Mouse (Mus musculus): ENCODE results near the gene Mmp15. TPM values are rescaled to one million over a fixed set of nuclear protein-coding genes. Genes with fewer than 3 reads are reported as not detected.
A peak's percentile ranks its signal among the peaks of the same experiment; 100 is the strongest.

The Mmp15 gene
- polyA plus RNA-seq, 1 experiment from 2014 or later, result 15.3 TPM

GRCm38 (mm10) chr8:95411309-95411972, 59.4 kb downstream of the Mmp15 start:
- peak; percentile 87 for ATAC-seq (ENCODE audit: low read depth)
- no peak overlapping the region for H3K4me3 ChIP-seq (ENCODE audit: low read depth, low read length)
- H3K9ac ChIP-seq (ENCODE audit: low read depth, low read length), result no peak overlapping the region
- H3K4me1 ChIP-seq (ENCODE audit: control insufficient read depth, insufficient read depth, low read length), result no peaks in the 10 kb centered on the region
- H3K27ac ChIP-seq (replicated peaks; ENCODE audit: low read depth, low read length), result no peak overlapping the region
- H3K4me2 ChIP-seq (ENCODE audit: low read depth, low read length), result no peak overlapping the region
- H3K9me3 ChIP-seq (ENCODE audit: control insufficient read depth, low read length), result 0 out of 2 replicates have a peak, but pooled peaks cover 4% of the 10 kb centered on the region
- no peaks in the 10 kb centered on the region for H3K36me3 ChIP-seq (ENCODE audit: control insufficient read depth, insufficient read depth, low read length)
- 28% methylated on average over 10 of the region's 10 CpGs for WGBS
- DNase-seq (ENCODE audit: low spot score), result peak; percentile 64
- no peaks in the 10 kb centered on the region for H3K27me3 ChIP-seq (replicated peaks; ENCODE audit: control insufficient read depth, insufficient read depth, low read length)

GRCm38 (mm10) chr8:95422193-95422810, 70.2 kb downstream of the Mmp15 start:
- no peak overlapping the region for H3K4me3 ChIP-seq (ENCODE audit: low read depth, low read length)
- H3K4me1 ChIP-seq (ENCODE audit: control insufficient read depth, insufficient read depth, low read length), result peaks cover 7% of the 10 kb centered on the region
- DNase-seq (ENCODE audit: low spot score) (no peak), ATAC-seq (ENCODE audit: low read depth) (no peak)
- no peak overlapping the region for H3K9ac ChIP-seq (ENCODE audit: low read depth, low read length)
- H3K27me3 ChIP-seq (replicated peaks; ENCODE audit: control insufficient read depth, insufficient read depth, low read length), result no peaks in the 10 kb centered on the region
- peaks cover 58% of the 10 kb centered on the region for H3K36me3 ChIP-seq (ENCODE audit: control insufficient read depth, insufficient read depth, low read length)
- no peaks in the 10 kb centered on the region for H3K9me3 ChIP-seq (ENCODE audit: control insufficient read depth, low read length)
- no peak overlapping the region for H3K4me2 ChIP-seq (ENCODE audit: low read depth, low read length)
- no peak overlapping the region for H3K27ac ChIP-seq (replicated peaks; ENCODE audit: low read depth, low read length)
- WGBS, result 92% methylated on average over 14 of the region's 14 CpGs

Other genes with a start within 250 kb of the Mmp15 start
- gene Kifc3, start 149.5 kb upstream of the Mmp15 start, polyA plus RNA-seq (2014; fragmentation: Nextera tagmentation; extraction: Ambion mirVana), result 13.4 and 13.6 TPM in 2 replicates
- 0.34 and 1.7 TPM in 2 replicates for gene Cngb1, start 45.7 kb upstream of the Mmp15 start, polyA plus RNA-seq (2014; fragmentation: Nextera tagmentation; extraction: Ambion mirVana)
- 0.50 TPM in 1 of 2 replicates, not detected in the other for gene Tepp, start 41.7 kb upstream of the Mmp15 start, polyA plus RNA-seq (2014; fragmentation: Nextera tagmentation; extraction: Ambion mirVana)
- 8.4 and 8.9 TPM in 2 replicates for gene Zfp319, start 20.3 kb upstream of the Mmp15 start, polyA plus RNA-seq (2014; fragmentation: Nextera tagmentation; extraction: Ambion mirVana)
- 36.3 and 38.0 TPM in 2 replicates for gene Usb1, start 20.0 kb upstream of the Mmp15 start, polyA plus RNA-seq (2014; fragmentation: Nextera tagmentation; extraction: Ambion mirVana)
- 150 and 152 TPM in 2 replicates for gene Cfap20, start 82.6 kb downstream of the Mmp15 start, polyA plus RNA-seq (2014; fragmentation: Nextera tagmentation; extraction: Ambion mirVana)
- gene Csnk2a2, start 137.8 kb downstream of the Mmp15 start, polyA plus RNA-seq (2014; fragmentation: Nextera tagmentation; extraction: Ambion mirVana), result 18.7 and 22.5 TPM in 2 replicates
- 1.9 and 5.4 TPM in 2 replicates for gene Ccdc113, start 181.8 kb downstream of the Mmp15 start, polyA plus RNA-seq (2014; fragmentation: Nextera tagmentation; extraction: Ambion mirVana)
- gene Prss54, start 224.1 kb downstream of the Mmp15 start, polyA plus RNA-seq (2014; fragmentation: Nextera tagmentation; extraction: Ambion mirVana), result not detected in 2 replicates